Mouse (Mus musculus) bone marrow, adult 2 months (tissue): ENCODE results near the gene Mybpc2. TPM values are rescaled to one million over a fixed set of nuclear protein-coding genes. Genes with fewer than 3 reads are reported as not detected.

Source experiments
- H3K27ac ChIP-seq: fragments of 200-500 bp; 2 replicates; pipeline ENCODE4 v1.5.1; 2012; ENCODE audit warnings: low read depth, mild to moderate bottlenecking, control low read depth, inconsistent platforms, low read length; ENCODE audit not compliant: control insufficient read depth, poor library complexity, insufficient read depth
- H3K4me1 ChIP-seq: fragments of 200-500 bp; 2 replicates; pipeline ENCODE4 v1.6.1; 2011; ENCODE audit warnings: low read length; ENCODE audit not compliant: control insufficient read depth, insufficient read depth
- H3K4me3 ChIP-seq: fragments of 200-500 bp; replicated peaks from 2 replicates; pipeline ENCODE3; 2011; ENCODE audit warnings: mild to moderate bottlenecking, low read depth, low read length, control low read depth; ENCODE audit not compliant: control insufficient read depth
- CTCF ChIP-seq: fragments of 200-500 bp; IDR thresholded peaks from 2 replicates; pipeline ENCODE4 v1.5.1; 2011; ENCODE audit warnings: low read length, control low read depth; ENCODE audit not compliant: control insufficient read depth, insufficient read depth
- POLR2A ChIP-seq: fragments of 200-500 bp; IDR thresholded peaks from 2 replicates; pipeline ENCODE4 v1.6.1; 2011; ENCODE audit warnings: low read depth, mild to moderate bottlenecking, control low read depth, low read length, borderline replicate concordance; ENCODE audit not compliant: control insufficient read depth
- WGBS: fragments of 180-500 bp; shearing (Covaris S2); methylation state at CpG from one replicate; pipeline ENCODE4 v1.1.7; 2018; 5-methylcytosine and 5-hydroxymethylcytosine counted together
- polyA plus RNA-seq: library from polyadenylated mRNA; stranded (reverse); fragments of >200 nt; gene quantifications from 2 replicates; pipeline ENCODE4 v1.2.4, GENCODE M21; 2011; ENCODE audit warnings: low replicate concordance; ENCODE audit not compliant: missing spikeins, insufficient read depth, insufficient read length

Mybpc2 gene
- polyA plus RNA-seq, 1 experiment = 5.4 TPM

- TF ChIP-seq POLR2A = no peak
- no peak for TF ChIP-seq CTCF
- Histone ChIP-seq H3K4me3 (no peak overlapping the region), H3K27ac (no peak overlapping the region), H3K4me1 (no peaks in the 10 kb centered on the region; the same call in 1 of the 2 replicates)
- 92% methylated on average over 21 of the region's 21 CpGs for WGBS
These were observed 32.2 kb downstream of the Mybpc2 start for GRCm38 (mm10) chr7:44492166-44492826.

- Histone ChIP-seq H3K4me3 (no peak overlapping the region), H3K27ac (no peak overlapping the region), H3K4me1 (no peaks in the 10 kb centered on the region; the same call in 1 of the 2 replicates)
- TF ChIP-seq POLR2A = no peak
- TF ChIP-seq CTCF = no peak
- WGBS = 97% methylated on average over 5 of the region's 5 CpGs
These were observed 33.1 kb downstream of the Mybpc2 start for GRCm38 (mm10) chr7:44491391-44491790.

DNA sequence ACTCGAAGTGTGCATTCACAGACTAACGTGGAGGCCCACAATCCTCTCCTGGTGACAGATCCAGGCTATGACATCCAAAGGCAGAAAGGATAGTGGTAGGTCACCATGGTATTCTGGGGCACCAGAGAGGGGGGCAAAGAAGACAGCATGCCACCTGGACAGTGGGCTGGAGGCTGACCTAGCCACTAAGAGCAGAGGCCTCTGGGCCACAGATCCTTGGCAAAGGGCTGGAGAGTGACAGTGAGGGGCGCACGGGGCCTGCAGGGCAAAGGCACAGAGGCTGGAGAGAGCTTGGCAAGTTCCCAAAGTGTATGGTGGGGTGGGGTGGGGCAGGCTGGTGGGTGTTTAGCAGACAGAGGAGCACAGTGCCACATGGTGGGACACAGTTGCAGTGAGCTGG, 34.2 kb downstream of the Mybpc2 start:
- H3K27ac ChIP-seq = no peak overlapping the region
- H3K4me3 ChIP-seq = no peak overlapping the region
- WGBS = 81% methylated on average over 4 of the region's 4 CpGs
- H3K4me1 ChIP-seq = no peaks in the 10 kb centered on the region
- TF ChIP-seq POLR2A = no peak
- no peak for TF ChIP-seq CTCF

DNA sequence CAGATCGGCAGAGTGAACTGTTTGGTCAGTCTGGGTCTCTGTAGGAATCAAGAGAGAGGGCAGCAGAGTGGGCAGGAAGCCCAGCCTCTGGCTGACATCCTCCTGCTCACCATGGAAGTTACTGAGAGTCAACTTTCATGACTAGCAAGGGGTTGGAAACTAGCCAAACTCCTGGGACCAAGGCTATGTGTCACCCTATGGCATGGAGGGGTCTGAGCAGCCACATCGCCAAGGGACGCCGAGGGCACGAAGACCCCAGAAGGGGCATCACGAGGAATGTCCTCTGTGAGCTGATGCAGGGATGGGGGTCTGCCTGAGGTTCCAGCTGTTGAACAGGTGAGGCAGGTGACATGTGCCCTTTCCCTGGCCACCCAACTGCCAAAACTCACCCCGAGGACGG, 35.9 kb downstream of the Mybpc2 start:
- TF ChIP-seq CTCF (no peak), POLR2A (no peak)
- 82% methylated on average over 8 of the region's 8 CpGs for WGBS

DNA sequence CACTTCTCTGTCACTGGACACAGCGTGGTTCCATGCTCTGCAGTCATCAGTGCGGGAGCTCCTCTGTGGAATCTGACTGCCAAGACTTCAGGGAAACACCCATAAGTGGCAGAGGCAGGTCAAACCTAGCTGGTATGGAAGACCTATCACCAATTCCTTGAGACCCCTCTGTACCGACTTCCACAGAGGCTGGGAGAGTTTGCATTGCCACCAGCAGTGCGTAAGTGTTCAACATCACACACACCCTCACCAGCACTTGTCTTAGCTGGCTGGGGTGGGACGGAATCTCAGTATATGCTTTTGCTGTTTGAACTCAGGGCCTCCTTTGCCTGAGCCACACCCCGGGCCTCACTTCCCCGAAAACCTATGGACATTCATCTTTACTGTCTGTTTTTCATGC, 36.5 kb downstream of the Mybpc2 start:
- H3K4me1 ChIP-seq = peaks cover 3% of the 10 kb centered on the region
- H3K27ac ChIP-seq = no peak overlapping the region
- no peak overlapping the region for H3K4me3 ChIP-seq
- TF ChIP-seq POLR2A (no peak), CTCF (no peak)
- WGBS = 90% methylated on average over 7 of the region's 7 CpGs

More for the DNA sequence above, 35.9 kb downstream of the Mybpc2 start:
- Histone ChIP-seq H3K4me1 (peaks cover 3% of the 10 kb centered on the region), H3K27ac (no peak overlapping the region), H3K4me3 (no peak overlapping the region)

DNA sequence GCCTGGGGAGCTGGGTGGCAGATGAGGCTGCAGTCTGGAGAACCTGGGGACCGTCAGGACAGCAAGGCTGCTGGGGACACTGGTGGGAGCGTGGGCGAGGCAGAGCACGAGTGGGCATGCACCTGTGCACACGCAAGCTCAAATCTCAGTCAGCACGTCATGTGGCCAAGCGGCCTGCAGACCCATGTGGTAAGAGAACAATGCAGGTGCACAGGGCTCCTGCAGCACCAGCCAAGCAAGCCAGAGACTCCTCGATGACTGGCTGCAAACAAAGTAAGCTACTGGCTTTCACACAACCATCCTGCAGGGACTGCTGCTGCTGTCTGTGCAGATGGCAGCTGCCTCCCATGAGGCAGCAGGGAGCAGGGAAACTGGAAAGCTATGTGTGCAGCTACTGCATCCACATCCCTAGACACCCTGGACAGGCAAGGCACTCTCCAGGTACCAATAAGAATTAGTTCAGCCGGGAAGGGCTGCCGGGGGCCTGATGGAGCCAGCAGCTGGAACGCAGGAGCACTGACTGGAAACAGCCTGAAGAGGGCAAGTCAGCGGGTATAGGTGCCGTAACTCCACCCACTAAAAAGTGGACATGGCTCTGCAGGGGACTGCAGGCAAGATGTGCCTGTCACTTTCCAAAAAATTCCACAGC, 37.4 kb downstream of the Mybpc2 start:
- TF ChIP-seq POLR2A = no peak
- no peak for TF ChIP-seq CTCF
- Histone ChIP-seq H3K4me3 (no peak overlapping the region), H3K27ac (no peak overlapping the region), H3K4me1 (peaks cover 6% of the 10 kb centered on the region)
- 86% methylated on average over 13 of the region's 13 CpGs for WGBS

DNA sequence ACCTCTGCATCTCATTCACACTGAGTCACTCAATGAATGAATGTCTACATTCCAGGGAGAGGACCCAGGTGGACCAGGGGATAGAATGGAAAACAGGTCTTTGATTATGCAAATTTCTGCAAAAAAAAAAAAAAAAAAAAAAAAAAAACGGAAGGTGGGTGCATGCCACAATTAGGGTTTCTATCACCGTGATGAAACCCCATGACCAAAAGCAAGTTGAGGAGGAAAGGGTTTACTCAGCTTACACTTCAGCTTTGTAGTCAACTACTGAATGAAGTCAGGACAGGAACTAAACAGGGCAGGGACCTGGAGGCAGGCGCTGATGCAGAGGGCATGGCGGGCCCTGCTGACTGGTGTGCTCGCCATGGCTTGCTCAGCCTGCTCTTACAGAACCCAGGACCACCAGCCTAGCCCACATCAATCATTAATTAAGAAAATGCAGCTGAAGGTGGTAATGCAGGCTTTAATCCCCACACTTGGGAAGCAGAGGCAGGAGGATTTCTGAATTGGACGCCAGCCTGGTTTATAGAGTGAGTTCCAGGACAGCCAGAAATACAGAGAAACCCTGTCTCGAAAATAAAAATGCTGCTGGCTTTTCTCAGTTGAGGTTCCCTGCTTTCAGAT, 38.8 kb downstream of the Mybpc2 start:
- H3K27ac ChIP-seq = no peak overlapping the region
- peaks cover 9% of the 10 kb centered on the region for H3K4me1 ChIP-seq
- TF ChIP-seq POLR2A (no peak), CTCF (no peak)
- 66% methylated on average over 7 of the region's 7 CpGs for WGBS
- no peak overlapping the region for H3K4me3 ChIP-seq

- WGBS = 41% methylated on average over 5 of the region's 5 CpGs
- Histone ChIP-seq H3K4me3 (no peak overlapping the region), H3K27ac (0 out of 2 replicates have a peak overlapping the region, but pooled peaks have one; percentile 11), H3K4me1 (peaks cover 9% of the 10 kb centered on the region)
- TF ChIP-seq POLR2A (no peak), CTCF (peak; percentile 99)
These were observed 39.5 kb downstream of the Mybpc2 start for GRCm38 (mm10) chr7:44484841-44485571.
